Mouse (Mus musculus): Measurements from ENCODE around the gene Ilf3. TPM values are rescaled to one million over a fixed set of nuclear protein-coding genes. Genes with fewer than 3 reads are reported as not detected.

The Ilf3 gene
- polyA plus RNA-seq (2017; shearing (Covaris generic)) = 58.8 TPM

GRCm38 (mm10) chr9:21367357-21368111 lies at the start of gene Ilf3:
Ilf3 (plus strand) TSS chr9:21367871.

GRCm38 (mm10) chr9:21320619-21321512 lies 46.8 kb upstream of the Ilf3 start, which contains the start of gene Slc44a2:
Slc44a2 (plus strand) TSS chr9:21320698.

GRCm38 (mm10) chr9:21411669-21412550 lies 44.2 kb downstream of the Ilf3 start, which contains the start of gene Qtrt1:
Qtrt1 (plus strand) TSS chr9:21411837.

DNA sequence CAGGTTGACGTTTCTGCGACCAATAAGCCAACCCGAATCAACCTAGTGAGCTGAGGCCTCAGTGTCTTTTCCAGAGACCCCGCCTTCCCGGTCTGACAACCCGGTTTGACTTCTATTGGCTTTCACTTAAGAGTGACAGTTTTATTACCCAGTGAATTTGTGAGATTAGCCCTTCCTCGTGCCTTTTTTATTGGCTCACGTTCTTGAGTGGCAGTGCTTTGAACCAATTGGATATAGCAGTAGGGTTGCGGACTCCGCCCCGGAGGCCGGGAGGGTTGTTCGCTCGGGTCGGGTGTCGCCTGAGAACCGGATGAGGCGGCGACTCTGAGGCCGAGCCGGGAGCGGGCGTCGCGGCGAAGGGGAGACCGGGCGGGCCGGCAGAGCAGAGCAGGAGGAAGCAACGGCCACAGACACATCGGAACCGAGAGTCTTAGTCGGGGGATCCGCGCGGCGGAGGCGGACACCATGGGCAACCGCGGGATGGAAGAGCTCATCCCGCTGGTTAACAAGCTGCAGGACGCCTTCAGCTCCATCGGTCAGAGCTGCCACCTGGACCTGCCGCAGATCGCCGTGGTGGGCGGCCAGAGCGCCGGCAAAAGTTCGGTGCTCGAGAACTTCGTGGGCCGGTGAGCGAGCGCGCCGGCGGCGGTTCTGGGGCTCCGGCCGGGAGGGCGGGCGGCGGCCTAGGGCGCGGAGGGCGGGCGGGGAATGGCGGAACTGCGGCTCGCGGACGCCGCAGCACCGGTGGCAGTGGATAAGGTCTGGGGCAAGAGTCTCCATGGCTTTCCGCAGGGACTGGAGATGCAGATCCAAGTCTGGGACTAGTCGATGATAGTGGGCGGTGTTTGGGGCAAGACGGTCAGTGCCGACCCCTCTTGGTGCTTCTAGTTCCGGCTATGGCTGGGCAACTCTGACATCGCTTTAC lies 57.2 kb downstream of the Ilf3 start, which contains the start of gene Dnm2:
Gene Dnm2 (plus strand): TSS at position 278 of the 925 bp plus-strand sequence.

Other genes starting within 250 kb of the Ilf3 start
- gene Tyk2, start 236.6 kb upstream of the Ilf3 start, polyA plus RNA-seq (2017; shearing (Covaris generic)) = 62.4 TPM
- gene Cdc37, start 217.9 kb upstream of the Ilf3 start, polyA plus RNA-seq (2017; shearing (Covaris generic)) = 304 TPM
- 3.2 TPM for gene Pde4a, start 202.2 kb upstream of the Ilf3 start, polyA plus RNA-seq (2017; shearing (Covaris generic))
- 27.0 TPM for gene Keap1, start 128.5 kb upstream of the Ilf3 start, polyA plus RNA-seq (2017; shearing (Covaris generic))
- 0.79 TPM for gene S1pr5, start 119.4 kb upstream of the Ilf3 start, polyA plus RNA-seq (2017; shearing (Covaris generic))
- gene Atg4d, start 102.6 kb upstream of the Ilf3 start, polyA plus RNA-seq (2017; shearing (Covaris generic)) = 68.1 TPM
- gene Kri1, start 79.9 kb upstream of the Ilf3 start, polyA plus RNA-seq (2017; shearing (Covaris generic)) = 25.7 TPM
- 50.4 TPM for gene Cdkn2d, start 76.5 kb upstream of the Ilf3 start, polyA plus RNA-seq (2017; shearing (Covaris generic))
- gene Ap1m2, start 55.5 kb upstream of the Ilf3 start, polyA plus RNA-seq (2017; shearing (Covaris generic)) = 1.1 TPM
- 292 TPM for gene Slc44a2, start 47.2 kb upstream of the Ilf3 start, polyA plus RNA-seq (2017; shearing (Covaris generic))
- gene Qtrt1, start 44.0 kb downstream of the Ilf3 start, polyA plus RNA-seq (2017; shearing (Covaris generic)) = 49.9 TPM
- 262 TPM for gene Dnm2, start 57.0 kb downstream of the Ilf3 start, polyA plus RNA-seq (2017; shearing (Covaris generic))
- gene Tmed1, start 142.4 kb downstream of the Ilf3 start, polyA plus RNA-seq (2017; shearing (Covaris generic)) = 5.4 TPM
- 52.1 TPM for gene AB124611, start 158.3 kb downstream of the Ilf3 start, polyA plus RNA-seq (2017; shearing (Covaris generic))
- 44.2 TPM for gene Carm1, start 179.0 kb downstream of the Ilf3 start, polyA plus RNA-seq (2017; shearing (Covaris generic))
- gene Timm29, start 224.9 kb downstream of the Ilf3 start, polyA plus RNA-seq (2017; shearing (Covaris generic)) = 16.6 TPM
- 11.6 TPM for gene Yipf2, start 225.0 kb downstream of the Ilf3 start, polyA plus RNA-seq (2017; shearing (Covaris generic))
- gene Smarca4, start 248.3 kb downstream of the Ilf3 start, polyA plus RNA-seq (2017; shearing (Covaris generic)) = 55.9 TPM

All from effector memory CD4-positive, alpha-beta T cell, adult 5 months (primary cell).